Mouse (Mus musculus): Measurements from ENCODE around the gene Rbfox1. TPM values are rescaled to one million over a fixed set of nuclear protein-coding genes. Genes with fewer than 3 reads are reported as not detected.

Gene Rbfox1
- polyA plus RNA-seq, 1 experiment from 2014 or later, result 14.6 TPM

- H3K36me3 ChIP-seq, result no peaks in the 10 kb centered on the region
- peak; percentile 42 for DNase-seq (ENCODE audit: low spot score)
- H3K9me3 ChIP-seq, result no peaks in the 10 kb centered on the region
- H3K4me3 ChIP-seq, result peak overlapping the region; percentile 23
- peaks cover 41% of the 10 kb centered on the region for H3K4me1 ChIP-seq (replicated peaks)
- peaks cover 21% of the 10 kb centered on the region for H3K27me3 ChIP-seq (ENCODE audit: insufficient read depth, poor library complexity, severe bottlenecking)
- 4% methylated on average over 18 of the region's 18 CpGs for WGBS
- H3K27ac ChIP-seq, result peak overlapping the region; percentile 56
These were observed 1164.2 kb downstream of the Rbfox1 start for GRCm38 (mm10) chr16:7049162-7049971.

GRCm38 (mm10) chr16:7050945-7051344 lies 1165.8 kb downstream of the Rbfox1 start:
- Histone ChIP-seq H3K4me3 (no peak overlapping the region), H3K9me3 (no peaks in the 10 kb centered on the region), H3K27me3 (ENCODE audit: insufficient read depth, poor library complexity, severe bottlenecking) (peaks cover 21% of the 10 kb centered on the region), H3K36me3 (no peaks in the 10 kb centered on the region), H3K4me1 (replicated peaks) (peaks cover 32% of the 10 kb centered on the region), H3K27ac (peak overlapping the region; percentile 17; the same call in 1 of the 2 replicates)
- peak; percentile 15 for DNase-seq (ENCODE audit: low spot score)
- 77% methylated on average over 9 of the region's 9 CpGs for WGBS

GRCm38 (mm10) chr16:7051991-7052390 lies 1166.8 kb downstream of the Rbfox1 start:
- no peaks in the 10 kb centered on the region for H3K9me3 ChIP-seq
- peaks cover 32% of the 10 kb centered on the region for H3K4me1 ChIP-seq (replicated peaks)
- no peaks in the 10 kb centered on the region for H3K36me3 ChIP-seq
- no peak for DNase-seq (ENCODE audit: low spot score)
- peaks cover 21% of the 10 kb centered on the region for H3K27me3 ChIP-seq (ENCODE audit: insufficient read depth, poor library complexity, severe bottlenecking)
- 73% methylated on average over 9 of the region's 9 CpGs for WGBS
- peak overlapping the region; percentile 3 for H3K27ac ChIP-seq
- H3K4me3 ChIP-seq, result no peak overlapping the region

GRCm38 (mm10) chr16:7052408-7052807 lies 1167.3 kb downstream of the Rbfox1 start:
- peaks cover 32% of the 10 kb centered on the region for H3K4me1 ChIP-seq (replicated peaks)
- H3K27me3 ChIP-seq (ENCODE audit: insufficient read depth, poor library complexity, severe bottlenecking), result peaks cover 21% of the 10 kb centered on the region
- peak overlapping the region; percentile 3; the same call in 1 of the 2 replicates for H3K27ac ChIP-seq
- no peaks in the 10 kb centered on the region for H3K9me3 ChIP-seq
- H3K36me3 ChIP-seq, result no peaks in the 10 kb centered on the region
- H3K4me3 ChIP-seq, result no peak overlapping the region
- DNase-seq (ENCODE audit: low spot score), result no peak
- WGBS, result 25% methylated on average over 9 of the region's 9 CpGs

- H3K27me3 ChIP-seq (ENCODE audit: insufficient read depth, poor library complexity, severe bottlenecking), result peaks cover 8% of the 10 kb centered on the region; the same call in 1 of the 2 replicates
- 83% methylated on average over 3 of the region's 3 CpGs for WGBS
These were observed 1172.6 kb downstream of the Rbfox1 start for GRCm38 (mm10) chr16:7057789-7058188.

GRCm38 (mm10) chr16:7058556-7058955 lies 1173.4 kb downstream of the Rbfox1 start:
- Histone ChIP-seq H3K27me3 (ENCODE audit: insufficient read depth, poor library complexity, severe bottlenecking) (peaks cover 8% of the 10 kb centered on the region; the same call in 1 of the 2 replicates), H3K9me3 (no peaks in the 10 kb centered on the region), H3K27ac (no peak overlapping the region), H3K4me1 (replicated peaks) (peaks cover 20% of the 10 kb centered on the region), H3K4me3 (no peak overlapping the region), H3K36me3 (no peaks in the 10 kb centered on the region)
- 87% methylated on average over 1 of the region's 1 CpGs for WGBS
- DNase-seq (ENCODE audit: low spot score), result no peak

More at GRCm38 (mm10) chr16:7057789-7058188, 1172.6 kb downstream of the Rbfox1 start:
- no peak overlapping the region for H3K4me3 ChIP-seq
- DNase-seq (ENCODE audit: low spot score), result no peak
- H3K4me1 ChIP-seq (replicated peaks), result peaks cover 21% of the 10 kb centered on the region
- no peaks in the 10 kb centered on the region for H3K36me3 ChIP-seq
- no peaks in the 10 kb centered on the region for H3K9me3 ChIP-seq
- no peak overlapping the region for H3K27ac ChIP-seq

GRCm38 (mm10) chr16:7059596-7059995 lies 1174.4 kb downstream of the Rbfox1 start:
- WGBS, result 73% methylated on average over 4 of the region's 4 CpGs
- no peak overlapping the region for H3K27ac ChIP-seq
- no peak for DNase-seq (ENCODE audit: low spot score)
- H3K36me3 ChIP-seq, result no peaks in the 10 kb centered on the region
- peaks cover 20% of the 10 kb centered on the region for H3K4me1 ChIP-seq (replicated peaks)
- no peak overlapping the region for H3K4me3 ChIP-seq
- H3K9me3 ChIP-seq, result no peaks in the 10 kb centered on the region
- H3K27me3 ChIP-seq (ENCODE audit: insufficient read depth, poor library complexity, severe bottlenecking), result peaks cover 8% of the 10 kb centered on the region; the same call in 1 of the 2 replicates

GRCm38 (mm10) chr16:7060864-7061263 lies 1175.7 kb downstream of the Rbfox1 start:
- peaks cover 8% of the 10 kb centered on the region; the same call in 1 of the 2 replicates for H3K27me3 ChIP-seq (ENCODE audit: insufficient read depth, poor library complexity, severe bottlenecking)
- H3K27ac ChIP-seq, result no peak overlapping the region
- H3K9me3 ChIP-seq, result no peaks in the 10 kb centered on the region
- no peaks in the 10 kb centered on the region for H3K36me3 ChIP-seq
- no peak overlapping the region for H3K4me3 ChIP-seq
- DNase-seq (ENCODE audit: low spot score), result peak; percentile 70
- WGBS, result 23% methylated on average over 3 of the region's 3 CpGs
- H3K4me1 ChIP-seq (replicated peaks), result peaks cover 20% of the 10 kb centered on the region

- Histone ChIP-seq H3K4me3 (no peak overlapping the region), H3K27me3 (ENCODE audit: insufficient read depth, poor library complexity, severe bottlenecking) (peaks cover 8% of the 10 kb centered on the region; the same call in 1 of the 2 replicates), H3K27ac (no peak overlapping the region), H3K4me1 (replicated peaks) (peaks cover 20% of the 10 kb centered on the region), H3K9me3 (no peaks in the 10 kb centered on the region), H3K36me3 (no peaks in the 10 kb centered on the region)
- DNase-seq (ENCODE audit: low spot score), result no peak
- 87% methylated on average over 6 of the region's 6 CpGs for WGBS
These were observed 1177.4 kb downstream of the Rbfox1 start for GRCm38 (mm10) chr16:7062512-7062911.

- Histone ChIP-seq H3K36me3 (no peaks in the 10 kb centered on the region), H3K4me1 (replicated peaks) (peaks cover 6% of the 10 kb centered on the region; the same call in 1 of the 2 replicates), H3K9me3 (no peaks in the 10 kb centered on the region), H3K27ac (no peak overlapping the region), H3K4me3 (no peak overlapping the region), H3K27me3 (ENCODE audit: insufficient read depth, poor library complexity, severe bottlenecking) (no peaks in the 10 kb centered on the region)
- no peak for DNase-seq (ENCODE audit: low spot score)
- 88% methylated on average over 8 of the region's 8 CpGs for WGBS
These were observed 1182.0 kb downstream of the Rbfox1 start for GRCm38 (mm10) chr16:7067109-7067508.

GRCm38 (mm10) chr16:7069599-7069998 lies 1184.4 kb downstream of the Rbfox1 start:
- Histone ChIP-seq H3K27me3 (ENCODE audit: insufficient read depth, poor library complexity, severe bottlenecking) (no peaks in the 10 kb centered on the region), H3K4me1 (replicated peaks) (peaks cover 6% of the 10 kb centered on the region; the same call in 1 of the 2 replicates), H3K36me3 (no peaks in the 10 kb centered on the region), H3K27ac (no peak overlapping the region), H3K9me3 (no peaks in the 10 kb centered on the region), H3K4me3 (no peak overlapping the region)
- no peak for DNase-seq (ENCODE audit: low spot score)
- WGBS, result 77% methylated on average over 8 of the region's 8 CpGs

GRCm38 (mm10) chr16:7074786-7075185 lies 1189.6 kb downstream of the Rbfox1 start:
- Histone ChIP-seq H3K9me3 (no peaks in the 10 kb centered on the region), H3K27me3 (ENCODE audit: insufficient read depth, poor library complexity, severe bottlenecking) (no peaks in the 10 kb centered on the region), H3K27ac (no peak overlapping the region), H3K4me3 (no peak overlapping the region), H3K36me3 (no peaks in the 10 kb centered on the region), H3K4me1 (replicated peaks) (peaks cover 6% of the 10 kb centered on the region; the same call in 1 of the 2 replicates)
- whole genome bisulfite sequencing, result 80% methylated on average over 4 of the region's 4 CpGs
- no peak for DNase-seq (ENCODE audit: low spot score)

GRCm38 (mm10) chr16:7075749-7076148 lies 1190.6 kb downstream of the Rbfox1 start:
- Histone ChIP-seq H3K9me3 (no peaks in the 10 kb centered on the region), H3K27me3 (ENCODE audit: insufficient read depth, poor library complexity, severe bottlenecking) (no peaks in the 10 kb centered on the region), H3K4me3 (no peak overlapping the region), H3K36me3 (no peaks in the 10 kb centered on the region), H3K4me1 (replicated peaks) (no peaks in the 10 kb centered on the region), H3K27ac (no peak overlapping the region)
- no peak for DNase-seq (ENCODE audit: low spot score)
- 81% methylated on average over 6 of the region's 6 CpGs for WGBS

Data from hindbrain, embryonic 10.5 days (tissue).